Mouse (Mus musculus): ENCODE results near the gene Olfr930.

The Olfr930 gene

GRCm38 (mm10) chr9:38929509-38929908 is at the start of gene Olfr930:
Olfr930 (plus strand) TSS chr9:38929809.
- DNase-seq = no peak

GRCm38 (mm10) chr9:38953401-38954123 is 24.0 kb downstream of the Olfr930 start:
- no peak for DNase-seq

DNA sequence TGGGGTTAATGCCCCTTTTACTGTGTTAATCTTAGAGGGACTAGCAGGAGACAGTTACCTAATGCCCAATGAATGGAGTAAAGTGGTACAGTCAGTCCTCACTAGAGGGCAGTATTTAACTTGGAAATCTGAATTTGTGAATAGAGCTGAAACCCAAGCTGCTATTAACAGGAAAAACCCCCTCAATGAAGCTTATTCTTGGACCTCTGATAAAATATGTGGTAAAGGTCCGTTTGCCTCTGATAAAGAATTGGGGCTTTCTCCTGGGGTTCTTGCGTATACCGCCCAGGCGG is 24.5 kb downstream of the Olfr930 start:
- peak; percentile 1 for DNase-seq

- no peak for DNase-seq
Observed at GRCm38 (mm10) chr9:38972013-38972412, 42.4 kb downstream of the Olfr930 start, which contains the start of gene Olfr933. Olfr933 (plus strand) TSS chr9:38972313.
